8 mouse cellular contexts compared by ENCODE assay signal in genomic region chr7:126792721-126793443, GRCm38 (mm10). TPM values are rescaled to one million over a fixed set of nuclear protein-coding genes. Genes with fewer than 3 reads are reported as not detected.
DNase-seq lines count a peak whose midpoint lies in the region; ATAC-seq and TF ChIP-seq lines count a peak whose summit lies in the region.

No protein-coding gene starts in this region.

- DNase-seq in lung, adult 18-20 months = no peak
- DNase-seq in embryo, embryonic 10.5 days (ENCODE audit: low spot score) = no peak
- no peak for DNase-seq in embryo, embryonic 9.5 days (ENCODE audit: extremely low spot score)
- DNase-seq in ovary, adult 18-20 months (ENCODE audit: low spot score) = no peak

- no peaks in the 10 kb centered on the region for H3K9me3 ChIP-seq in lung, embryonic 15.5 days
- H3K9me3 ChIP-seq in intestine, embryonic 16.5 days (ENCODE audit: control insufficient read depth, low read length) = no peaks in the 10 kb centered on the region
- no peaks in the 10 kb centered on the region for H3K9me3 ChIP-seq in neural tube, embryonic 13.5 days

- H3K4me2 ChIP-seq in lung, embryonic 15.5 days = peak overlapping the region; percentile 62
- peak overlapping the region; percentile 53 for H3K4me2 ChIP-seq in intestine, embryonic 16.5 days (ENCODE audit: low read depth, low read length)
- peak overlapping the region; percentile 83 for H3K4me2 ChIP-seq in neural tube, embryonic 13.5 days

- H3K4me3 ChIP-seq in lung, embryonic 15.5 days = peak overlapping the region; percentile 74
- H3K4me3 ChIP-seq in embryonic fibroblast, embryonic 13.5 days (ENCODE audit: insufficient read depth, low read length) = peak overlapping the region; percentile 16; the same call in 1 of the 2 replicates
- H3K4me3 ChIP-seq in intestine, embryonic 16.5 days (ENCODE audit: low read length) = peak overlapping the region; percentile 77
- peak overlapping the region; percentile 87 for H3K4me3 ChIP-seq in neural tube, embryonic 13.5 days

- no peaks in the 10 kb centered on the region for H3K27me3 ChIP-seq in lung, embryonic 15.5 days
- H3K27me3 ChIP-seq in intestine, embryonic 16.5 days (replicated peaks; ENCODE audit: control insufficient read depth, insufficient read depth, low read length) = no peaks in the 10 kb centered on the region
- no peaks in the 10 kb centered on the region for H3K27me3 ChIP-seq in neural tube, embryonic 13.5 days

- H3K4me1 ChIP-seq in lung, embryonic 15.5 days = peaks cover 34% of the 10 kb centered on the region
- H3K4me1 ChIP-seq in embryonic fibroblast, embryonic 13.5 days (ENCODE audit: control insufficient read depth, insufficient read depth, low read length) = peaks cover 2% of the 10 kb centered on the region
- peaks cover 33% of the 10 kb centered on the region for H3K4me1 ChIP-seq in intestine, embryonic 16.5 days (ENCODE audit: control insufficient read depth, insufficient read depth, low read length)
- H3K4me1 ChIP-seq in neural tube, embryonic 13.5 days (replicated peaks) = peaks cover 53% of the 10 kb centered on the region

- H3K36me3 ChIP-seq in lung, embryonic 15.5 days = peaks cover 62% of the 10 kb centered on the region
- peaks cover 23% of the 10 kb centered on the region for H3K36me3 ChIP-seq in intestine, embryonic 16.5 days (ENCODE audit: control insufficient read depth, insufficient read depth, low read length)
- H3K36me3 ChIP-seq in neural tube, embryonic 13.5 days = peaks cover 56% of the 10 kb centered on the region

- TF ChIP-seq POLR2A in embryonic fibroblast, embryonic 13.5 days (IDR thresholded peaks at IDR 0.05; ENCODE audit: low read depth, low read length) = no peak; the same call in 1 of the 2 replicates

- ATAC-seq in lung, embryonic 15.5 days (ENCODE audit: borderline replicate concordance, extremely low read depth, low FRiP score, low TSS enrichment) = no peak
- ATAC-seq in intestine, embryonic 16.5 days = peak; percentile 19
- ATAC-seq in neural tube, embryonic 13.5 days (ENCODE audit: low read depth) = peak; percentile 10; the same call in 1 of the 2 replicates

- 19% methylated on average over 11 of the region's 11 CpGs for WGBS in lung, embryonic 15.5 days
- 21% methylated on average over 11 of the region's 11 CpGs for WGBS in intestine, embryonic 16.5 days
- 30% methylated on average over 11 of the region's 11 CpGs for WGBS in neural tube, embryonic 13.5 days

- TF ChIP-seq CTCF in embryonic fibroblast, embryonic 13.5 days (IDR thresholded peaks at IDR 0.05; ENCODE audit: borderline replicate concordance, insufficient read depth, low read length) = no peak

- peak overlapping the region; percentile 41 for H3K9ac ChIP-seq in lung, embryonic 15.5 days
- H3K9ac ChIP-seq in intestine, embryonic 16.5 days (ENCODE audit: low read depth, low read length) = peak overlapping the region; percentile 86
- peak overlapping the region; percentile 91 for H3K9ac ChIP-seq in neural tube, embryonic 13.5 days

- H3K27ac ChIP-seq in lung, embryonic 15.5 days = peak overlapping the region; percentile 98
- peak overlapping the region; percentile 49; the same call in 1 of the 2 replicates for H3K27ac ChIP-seq in embryonic fibroblast, embryonic 13.5 days (ENCODE audit: insufficient read depth, low read length)
- peak overlapping the region; percentile 95 for H3K27ac ChIP-seq in intestine, embryonic 16.5 days (ENCODE audit: low read length)
- H3K27ac ChIP-seq in neural tube, embryonic 13.5 days (replicated peaks) = peak overlapping the region; percentile 94

RNA-seq across cellular contexts. Expression of gene Ppp4c, which starts 0.6 kb away (rescaled TPM):
- polyA plus RNA-seq in lung, embryonic 15.5 days (2015; fragmentation: Nextera tagmentation; extraction: Ambion mirVana) = 260 and 262 TPM in 2 replicates
- 106 and 118 TPM in 2 replicates for polyA plus RNA-seq in embryonic fibroblast, embryonic 13.5 days (2011; ENCODE audit: insufficient read length, low read depth, missing spikeins)
- polyA plus RNA-seq in intestine, embryonic 16.5 days (2015; fragmentation: Nextera tagmentation; extraction: Ambion mirVana) = 213 and 215 TPM in 2 replicates
- polyA plus RNA-seq in neural tube, embryonic 13.5 days (2015; fragmentation: Nextera tagmentation; extraction: Ambion mirVana) = 216 and 230 TPM in 2 replicates

RNA-seq across cellular contexts. Expression of gene Fam57b, which starts 4.6 kb away (rescaled TPM):
- 0.10 and 0.19 TPM in 2 replicates for polyA plus RNA-seq in lung, embryonic 15.5 days (2015; fragmentation: Nextera tagmentation; extraction: Ambion mirVana)
- polyA plus RNA-seq in embryonic fibroblast, embryonic 13.5 days (2011; ENCODE audit: insufficient read length, low read depth, missing spikeins) = 0.37 and 1.2 TPM in 2 replicates
- 1.0 and 1.4 TPM in 2 replicates for polyA plus RNA-seq in intestine, embryonic 16.5 days (2015; fragmentation: Nextera tagmentation; extraction: Ambion mirVana)
- 36.8 and 40.6 TPM in 2 replicates for polyA plus RNA-seq in neural tube, embryonic 13.5 days (2015; fragmentation: Nextera tagmentation; extraction: Ambion mirVana)

RNA-seq across cellular contexts. Expression of gene Tbx6, which starts 11.6 kb away (rescaled TPM):
- 0.26 and 0.51 TPM in 2 replicates for polyA plus RNA-seq in lung, embryonic 15.5 days (2015; fragmentation: Nextera tagmentation; extraction: Ambion mirVana)
- 0.49 TPM in 1 of 2 replicates, not detected in the other for polyA plus RNA-seq in embryonic fibroblast, embryonic 13.5 days (2011; ENCODE audit: insufficient read length, low read depth, missing spikeins)
- polyA plus RNA-seq in intestine, embryonic 16.5 days (2015; fragmentation: Nextera tagmentation; extraction: Ambion mirVana) = 0.36 and 0.37 TPM in 2 replicates
- 0.25 and 0.66 TPM in 2 replicates for polyA plus RNA-seq in neural tube, embryonic 13.5 days (2015; fragmentation: Nextera tagmentation; extraction: Ambion mirVana)

RNA-seq across cellular contexts. Expression of gene Ypel3, which starts 16.1 kb away (rescaled TPM):
- 90.3 and 96.2 TPM in 2 replicates for polyA plus RNA-seq in lung, embryonic 15.5 days (2015; fragmentation: Nextera tagmentation; extraction: Ambion mirVana)
- 58.8 and 62.2 TPM in 2 replicates for polyA plus RNA-seq in embryonic fibroblast, embryonic 13.5 days (2011; ENCODE audit: insufficient read length, low read depth, missing spikeins)
- 59.5 and 61.5 TPM in 2 replicates for polyA plus RNA-seq in intestine, embryonic 16.5 days (2015; fragmentation: Nextera tagmentation; extraction: Ambion mirVana)
- 204 and 215 TPM in 2 replicates for polyA plus RNA-seq in neural tube, embryonic 13.5 days (2015; fragmentation: Nextera tagmentation; extraction: Ambion mirVana)

RNA-seq across cellular contexts. Expression of gene Gdpd3, which starts 26.7 kb away (rescaled TPM):
- polyA plus RNA-seq in lung, embryonic 15.5 days (2015; fragmentation: Nextera tagmentation; extraction: Ambion mirVana) = 2.5 and 2.8 TPM in 2 replicates
- polyA plus RNA-seq in embryonic fibroblast, embryonic 13.5 days (2011; ENCODE audit: insufficient read length, low read depth, missing spikeins) = 2.8 and 3.6 TPM in 2 replicates
- 1.4 and 2.1 TPM in 2 replicates for polyA plus RNA-seq in intestine, embryonic 16.5 days (2015; fragmentation: Nextera tagmentation; extraction: Ambion mirVana)
- polyA plus RNA-seq in neural tube, embryonic 13.5 days (2015; fragmentation: Nextera tagmentation; extraction: Ambion mirVana) = 0.56 and 1.5 TPM in 2 replicates

Comparison
In these comparisons a context has a peak if more than half of its experiments do, and no peak if none do; other contexts are left out.
1. H3K4me3 ChIP-seq: peak in every context shown above with its lines; median percentile 87 in neural tube, embryonic 13.5 days; 77 in intestine, embryonic 16.5 days; 74 in lung, embryonic 15.5 days; 16 in embryonic fibroblast, embryonic 13.5 days.
2. H3K9ac ChIP-seq: peak in every context shown above with its lines; median percentile 91 in neural tube, embryonic 13.5 days; 86 in intestine, embryonic 16.5 days; 41 in lung, embryonic 15.5 days.
3. RNA of gene Fam57b, which starts 4.6 kb away (polyA plus RNA-seq): 36.8 to 40.6 TPM in neural tube, embryonic 13.5 days; 1.0 to 1.4 TPM in intestine, embryonic 16.5 days, 0.37 to 1.2 TPM in embryonic fibroblast, embryonic 13.5 days and 0.10 to 0.19 TPM in lung, embryonic 15.5 days; every median in the first group is over 10 times any median in the second.
4. Peak in every context shown above with its lines, with median percentiles within 50 percentile points of each other: H3K27ac ChIP-seq and H3K4me2 ChIP-seq.